Mouse (Mus musculus): ENCODE measurements at regions not wholly inside any gene's neighbourhood (a gene's known extent, or its start where the extent isn't known, plus 50 kb on each side); places are given as distances from the start of the nearest gene placed in this dataset.

DNA sequence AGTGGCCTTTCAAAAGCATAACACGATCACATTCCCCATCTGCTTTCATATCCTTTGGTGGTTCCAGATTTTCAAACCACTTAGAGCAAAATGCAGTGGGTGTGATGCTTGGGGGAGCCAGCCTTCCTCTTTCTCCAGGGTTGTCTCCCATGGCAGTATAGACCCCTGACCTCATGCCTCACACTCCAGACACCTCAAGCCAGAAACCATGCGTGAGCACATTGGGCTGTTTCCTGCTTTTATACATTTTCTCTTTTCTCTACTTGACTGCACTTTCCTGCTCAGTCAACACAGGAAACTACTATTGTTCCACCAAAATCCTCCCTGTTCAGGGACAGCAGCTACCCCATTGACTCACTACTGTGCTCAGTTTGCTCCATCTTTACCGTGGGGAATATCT, 253.7 kb downstream of the Efnb2 start:
- Histone ChIP-seq H3K4me2 (ENCODE audit: low read length) (no peak overlapping the region), H3K36me3 (ENCODE audit: control insufficient read depth, insufficient read depth, low read length) (no peaks in the 10 kb centered on the region), H3K9ac (ENCODE audit: low read length) (no peak overlapping the region), H3K27me3 (replicated peaks; ENCODE audit: control insufficient read depth, insufficient read depth, low read length) (no peaks in the 10 kb centered on the region), H3K4me3 (ENCODE audit: low read depth, low read length) (no peak overlapping the region), H3K9me3 (ENCODE audit: control insufficient read depth, low read length) (no peaks in the 10 kb centered on the region), H3K4me1 (replicated peaks; ENCODE audit: control insufficient read depth, insufficient read depth, low read length) (no peaks in the 10 kb centered on the region), H3K27ac (ENCODE audit: low read depth) (no peak overlapping the region)
- no peak for ATAC-seq (replicated peaks; ENCODE audit: low FRiP score, low TSS enrichment, low read depth)
- WGBS, result 82% methylated on average over 3 of the region's 3 CpGs
- no peak for DNase-seq (ENCODE audit: low spot score)

DNA sequence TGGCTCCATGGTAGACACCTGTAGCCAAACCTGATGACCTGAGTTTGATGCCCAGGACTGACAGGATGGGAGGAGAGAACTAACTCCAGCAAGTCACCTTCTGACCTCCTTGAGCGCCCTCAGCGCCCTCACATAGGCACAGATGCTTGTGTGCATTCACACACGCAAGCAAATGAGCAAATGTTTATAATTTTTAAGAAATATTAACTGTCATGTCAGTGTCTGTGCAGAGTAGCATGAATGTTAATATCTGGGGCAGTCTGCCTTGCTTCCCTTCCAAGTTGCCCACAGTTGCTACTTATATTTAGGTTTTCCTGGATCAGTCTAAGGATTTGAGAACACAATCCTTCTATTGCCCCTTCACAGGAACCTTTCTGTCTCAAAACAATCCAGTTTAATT, 257.6 kb downstream of the Efnb2 start:
- Histone ChIP-seq H3K4me1 (replicated peaks; ENCODE audit: control insufficient read depth, insufficient read depth, low read length) (no peaks in the 10 kb centered on the region), H3K4me3 (ENCODE audit: low read depth, low read length) (no peak overlapping the region), H3K27me3 (replicated peaks; ENCODE audit: control insufficient read depth, insufficient read depth, low read length) (no peaks in the 10 kb centered on the region), H3K9me3 (ENCODE audit: control insufficient read depth, low read length) (no peaks in the 10 kb centered on the region), H3K9ac (ENCODE audit: low read length) (no peak overlapping the region), H3K36me3 (ENCODE audit: control insufficient read depth, insufficient read depth, low read length) (no peaks in the 10 kb centered on the region), H3K27ac (ENCODE audit: low read depth) (no peak overlapping the region), H3K4me2 (ENCODE audit: low read length) (no peak overlapping the region)
- DNase-seq (ENCODE audit: low spot score), result no peak
- ATAC-seq (replicated peaks; ENCODE audit: low FRiP score, low TSS enrichment, low read depth), result no peak
- WGBS, result 66% methylated on average over 3 of the region's 3 CpGs

DNA sequence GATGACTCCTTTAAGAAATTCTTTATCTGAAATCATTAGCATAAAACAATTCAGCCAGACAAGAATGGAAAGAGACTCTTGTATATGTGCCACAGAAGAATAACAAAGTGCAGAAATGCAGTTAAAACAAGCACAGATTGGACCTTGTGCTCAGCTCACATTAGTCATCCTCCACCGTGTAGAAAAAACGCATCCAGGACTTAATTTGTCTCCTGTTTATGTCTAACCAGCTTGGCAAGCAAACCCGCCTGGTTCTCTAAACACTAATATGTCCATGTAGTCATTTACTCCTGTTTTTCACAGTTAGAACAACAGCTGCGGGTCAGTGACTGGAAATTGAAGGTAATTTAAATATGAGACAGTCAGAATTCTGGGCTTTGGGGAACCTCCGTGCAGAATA, 268.7 kb downstream of the Efnb2 start:
- H3K4me3 ChIP-seq (ENCODE audit: low read depth, low read length), result no peak overlapping the region
- no peaks in the 10 kb centered on the region for H3K27me3 ChIP-seq (replicated peaks; ENCODE audit: control insufficient read depth, insufficient read depth, low read length)
- WGBS, result 36% methylated on average over 5 of the region's 5 CpGs
- H3K4me2 ChIP-seq (ENCODE audit: low read length), result no peak overlapping the region
- ATAC-seq (replicated peaks; ENCODE audit: low FRiP score, low TSS enrichment, low read depth) (no peak), DNase-seq (ENCODE audit: low spot score) (no peak)
- H3K4me1 ChIP-seq (replicated peaks; ENCODE audit: control insufficient read depth, insufficient read depth, low read length), result no peaks in the 10 kb centered on the region
- no peaks in the 10 kb centered on the region for H3K9me3 ChIP-seq (ENCODE audit: control insufficient read depth, low read length)
- H3K27ac ChIP-seq (ENCODE audit: low read depth), result no peak overlapping the region
- no peak overlapping the region for H3K9ac ChIP-seq (ENCODE audit: low read length)
- H3K36me3 ChIP-seq (ENCODE audit: control insufficient read depth, insufficient read depth, low read length), result no peaks in the 10 kb centered on the region

DNA sequence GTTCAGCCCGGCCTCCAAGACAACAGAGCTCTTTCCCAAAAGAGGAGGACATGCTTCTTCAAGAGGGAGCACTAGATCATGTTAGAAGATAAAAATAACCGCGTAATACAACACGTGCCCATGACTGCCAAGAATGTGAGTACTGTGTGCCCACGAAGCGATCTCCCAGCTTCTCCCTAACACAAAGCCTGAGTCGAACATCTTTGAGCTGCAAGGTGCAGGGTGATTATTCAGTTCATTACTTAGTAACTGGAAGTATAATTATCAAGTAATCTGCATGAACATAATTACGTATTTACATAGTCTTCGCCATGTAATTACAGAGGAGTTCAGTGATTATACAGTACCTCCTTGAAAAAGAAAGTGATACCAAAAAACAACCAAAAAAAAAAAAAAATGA, 269.7 kb downstream of the Efnb2 start:
- Histone ChIP-seq H3K27me3 (replicated peaks; ENCODE audit: control insufficient read depth, insufficient read depth, low read length) (no peaks in the 10 kb centered on the region), H3K4me1 (replicated peaks; ENCODE audit: control insufficient read depth, insufficient read depth, low read length) (no peaks in the 10 kb centered on the region), H3K36me3 (ENCODE audit: control insufficient read depth, insufficient read depth, low read length) (no peaks in the 10 kb centered on the region), H3K4me3 (ENCODE audit: low read depth, low read length) (no peak overlapping the region), H3K9ac (ENCODE audit: low read length) (no peak overlapping the region), H3K27ac (ENCODE audit: low read depth) (no peak overlapping the region), H3K9me3 (ENCODE audit: control insufficient read depth, low read length) (no peaks in the 10 kb centered on the region), H3K4me2 (ENCODE audit: low read length) (no peak overlapping the region)
- DNase-seq (ENCODE audit: low spot score) (no peak), ATAC-seq (replicated peaks; ENCODE audit: low FRiP score, low TSS enrichment, low read depth) (no peak)
- whole genome bisulfite sequencing, result 90% methylated on average over 9 of the region's 9 CpGs

DNA sequence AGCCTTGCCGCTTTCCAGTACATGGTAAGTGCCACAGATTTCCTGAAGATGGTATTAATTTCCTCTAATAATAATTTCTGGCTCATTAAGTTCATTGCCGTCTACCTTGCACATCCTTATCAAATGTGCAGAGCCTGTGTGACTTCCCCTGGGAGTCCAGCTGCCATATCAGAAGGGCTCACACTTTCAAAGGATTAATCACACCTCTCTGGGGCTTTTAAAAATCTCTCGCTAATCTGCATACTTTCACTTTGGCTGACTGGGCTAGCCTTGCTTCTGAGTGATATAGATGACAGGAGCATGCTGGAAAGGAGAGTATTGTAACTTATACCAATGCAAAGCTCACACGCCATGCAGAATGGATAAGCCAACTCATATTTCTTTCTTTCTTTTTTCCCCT, 282.8 kb downstream of the Efnb2 start:
- Histone ChIP-seq H3K27me3 (replicated peaks; ENCODE audit: control insufficient read depth, insufficient read depth, low read length) (no peaks in the 10 kb centered on the region), H3K4me2 (ENCODE audit: low read length) (no peak overlapping the region), H3K36me3 (ENCODE audit: control insufficient read depth, insufficient read depth, low read length) (no peaks in the 10 kb centered on the region), H3K4me1 (replicated peaks; ENCODE audit: control insufficient read depth, insufficient read depth, low read length) (no peaks in the 10 kb centered on the region), H3K9me3 (ENCODE audit: control insufficient read depth, low read length) (no peaks in the 10 kb centered on the region), H3K9ac (ENCODE audit: low read length) (no peak overlapping the region), H3K4me3 (ENCODE audit: low read depth, low read length) (no peak overlapping the region), H3K27ac (ENCODE audit: low read depth) (no peak overlapping the region)
- 80% methylated on average over 4 of the region's 4 CpGs for WGBS
- DNase-seq (ENCODE audit: low spot score), result no peak
- no peak for ATAC-seq (replicated peaks; ENCODE audit: low FRiP score, low TSS enrichment, low read depth)

DNA sequence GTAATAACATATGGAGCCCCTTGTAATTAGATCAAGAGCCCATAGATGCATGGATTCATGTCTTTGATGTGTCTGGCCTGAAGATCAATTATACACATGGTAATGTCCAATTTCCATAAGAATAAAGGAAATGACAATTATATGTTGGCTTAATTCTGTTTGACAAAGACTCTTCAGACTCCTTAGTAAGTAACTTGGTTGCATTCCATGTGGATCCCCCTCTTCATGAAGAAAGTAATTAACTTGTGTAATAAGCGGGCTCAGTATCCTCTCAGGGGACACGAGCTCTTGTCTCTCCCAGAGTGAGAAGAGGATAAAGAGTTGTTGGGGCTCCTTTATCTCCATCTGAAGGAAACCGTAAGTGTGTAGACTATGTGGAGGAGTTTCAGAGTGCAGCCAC, 284.3 kb downstream of the Efnb2 start:
- no peaks in the 10 kb centered on the region for H3K36me3 ChIP-seq (ENCODE audit: control insufficient read depth, insufficient read depth, low read length)
- H3K4me2 ChIP-seq (ENCODE audit: low read length), result no peak overlapping the region

DNA sequence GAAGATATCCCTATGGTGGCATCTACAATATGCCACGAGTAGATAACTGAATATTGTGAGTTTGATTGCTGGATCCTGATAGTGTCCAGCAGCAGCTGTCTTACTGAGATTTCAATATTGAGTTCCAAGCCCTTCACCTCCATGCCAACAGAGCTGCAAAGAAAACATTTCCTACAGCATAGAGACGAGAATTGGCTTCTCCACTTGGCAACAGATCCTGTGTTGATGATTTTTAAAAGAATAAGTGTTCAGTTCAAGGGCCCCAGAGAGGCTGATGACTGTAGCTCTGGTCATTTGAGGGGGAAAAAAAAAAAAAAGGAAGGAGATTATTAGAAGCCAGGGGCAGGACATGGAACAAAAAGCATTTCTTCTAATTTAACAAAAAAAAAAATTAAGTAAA, 284.7 kb downstream of the Efnb2 start:
- H3K4me2 ChIP-seq (ENCODE audit: low read length), result no peak overlapping the region
- H3K9me3 ChIP-seq (ENCODE audit: control insufficient read depth, low read length), result no peaks in the 10 kb centered on the region
- ATAC-seq (replicated peaks; ENCODE audit: low FRiP score, low TSS enrichment, low read depth), result no peak
- no peaks in the 10 kb centered on the region for H3K4me1 ChIP-seq (replicated peaks; ENCODE audit: control insufficient read depth, insufficient read depth, low read length)
- WGBS, result 74% methylated on average over 2 of the region's 2 CpGs
- H3K9ac ChIP-seq (ENCODE audit: low read length), result no peak overlapping the region
- no peak overlapping the region for H3K4me3 ChIP-seq (ENCODE audit: low read depth, low read length)
- no peaks in the 10 kb centered on the region for H3K36me3 ChIP-seq (ENCODE audit: control insufficient read depth, insufficient read depth, low read length)
- no peaks in the 10 kb centered on the region for H3K27me3 ChIP-seq (replicated peaks; ENCODE audit: control insufficient read depth, insufficient read depth, low read length)
- no peak overlapping the region for H3K27ac ChIP-seq (ENCODE audit: low read depth)
- DNase-seq (ENCODE audit: low spot score), result no peak

More for the DNA sequence above, 284.3 kb downstream of the Efnb2 start:
- Histone ChIP-seq H3K27ac (ENCODE audit: low read depth) (no peak overlapping the region), H3K4me1 (replicated peaks; ENCODE audit: control insufficient read depth, insufficient read depth, low read length) (no peaks in the 10 kb centered on the region), H3K4me3 (ENCODE audit: low read depth, low read length) (no peak overlapping the region), H3K27me3 (replicated peaks; ENCODE audit: control insufficient read depth, insufficient read depth, low read length) (no peaks in the 10 kb centered on the region), H3K9ac (ENCODE audit: low read length) (no peak overlapping the region), H3K9me3 (ENCODE audit: control insufficient read depth, low read length) (no peaks in the 10 kb centered on the region)
- DNase-seq (ENCODE audit: low spot score) (no peak), ATAC-seq (replicated peaks; ENCODE audit: low FRiP score, low TSS enrichment, low read depth) (no peak)
- 85% methylated on average over 3 of the region's 3 CpGs for WGBS

DNA sequence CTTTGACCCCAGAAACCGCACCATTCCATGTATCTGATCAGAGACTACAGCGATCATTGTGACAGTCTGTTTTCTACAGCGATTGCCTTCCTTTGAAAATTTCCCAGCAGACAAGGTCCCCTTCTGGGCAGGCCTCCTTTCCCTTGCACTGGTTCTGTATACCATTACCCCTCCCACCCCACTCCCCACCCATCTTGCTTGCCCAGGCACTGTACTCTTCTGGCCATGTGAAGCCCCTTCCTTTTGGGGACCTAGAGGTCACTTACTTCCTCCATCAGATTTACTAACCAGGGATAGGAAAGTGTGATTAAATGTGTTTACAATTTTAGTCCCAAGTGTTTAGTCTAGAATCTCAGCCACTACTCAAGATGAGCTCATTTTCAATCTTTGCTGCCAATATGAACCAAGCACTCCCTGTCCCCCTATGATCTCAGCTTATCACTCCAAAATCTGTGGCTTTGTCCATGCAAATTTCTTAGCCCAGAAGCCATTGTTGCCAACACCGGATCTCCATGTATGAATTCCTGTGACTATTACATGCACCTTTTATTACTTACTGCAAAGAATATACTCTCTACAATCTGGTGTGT, 293.7 kb downstream of the Efnb2 start:
- WGBS, result 65% methylated on average over 4 of the region's 4 CpGs
- no peak overlapping the region for H3K27ac ChIP-seq (ENCODE audit: low read depth)
- ATAC-seq (replicated peaks; ENCODE audit: low FRiP score, low TSS enrichment, low read depth) (no peak), DNase-seq (ENCODE audit: low spot score) (no peak)
- no peaks in the 10 kb centered on the region for H3K4me1 ChIP-seq (replicated peaks; ENCODE audit: control insufficient read depth, insufficient read depth, low read length)
- no peaks in the 10 kb centered on the region for H3K9me3 ChIP-seq (ENCODE audit: control insufficient read depth, low read length)
- no peaks in the 10 kb centered on the region for H3K27me3 ChIP-seq (replicated peaks; ENCODE audit: control insufficient read depth, insufficient read depth, low read length)
- no peak overlapping the region for H3K4me3 ChIP-seq (ENCODE audit: low read depth, low read length)
- no peak overlapping the region for H3K9ac ChIP-seq (ENCODE audit: low read length)
- no peaks in the 10 kb centered on the region for H3K36me3 ChIP-seq (ENCODE audit: control insufficient read depth, insufficient read depth, low read length)
- H3K4me2 ChIP-seq (ENCODE audit: low read length), result no peak overlapping the region

DNA sequence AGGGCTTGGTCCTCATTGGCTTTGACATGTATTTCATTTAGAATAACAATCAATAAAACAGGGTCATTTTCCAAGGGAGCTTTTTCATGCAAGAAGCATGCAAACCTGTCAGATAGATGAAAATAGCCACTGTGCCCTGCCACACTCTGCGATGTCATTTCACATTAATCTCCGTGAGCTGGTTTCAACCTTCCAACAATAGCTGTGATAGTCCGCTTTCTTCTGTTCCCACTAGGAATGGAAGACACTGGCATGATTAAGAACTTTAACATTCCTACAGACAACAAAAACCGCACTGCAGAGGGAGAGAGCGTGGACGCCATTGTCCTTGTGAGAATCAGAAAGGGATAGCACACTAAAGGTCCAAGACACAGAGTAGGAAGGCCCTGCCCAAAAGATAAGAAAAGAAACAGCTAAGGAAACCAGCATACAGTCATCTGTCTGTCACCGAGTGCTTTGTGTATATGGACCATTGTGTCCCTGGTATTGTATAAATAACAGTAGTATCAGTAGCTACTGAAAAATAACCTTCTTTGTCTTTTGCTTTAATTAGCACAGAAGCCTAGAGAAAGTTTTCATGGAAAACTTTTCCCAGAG, 299.0 kb downstream of the Efnb2 start:
- no peaks in the 10 kb centered on the region for H3K9me3 ChIP-seq (ENCODE audit: control insufficient read depth, low read length)
- H3K36me3 ChIP-seq (ENCODE audit: control insufficient read depth, insufficient read depth, low read length), result no peaks in the 10 kb centered on the region
- no peak overlapping the region for H3K9ac ChIP-seq (ENCODE audit: low read length)
- 75% methylated on average over 7 of the region's 7 CpGs for WGBS
- no peak overlapping the region for H3K4me2 ChIP-seq (ENCODE audit: low read length)
- H3K27ac ChIP-seq (ENCODE audit: low read depth), result no peak overlapping the region
- H3K4me1 ChIP-seq (replicated peaks; ENCODE audit: control insufficient read depth, insufficient read depth, low read length), result no peaks in the 10 kb centered on the region
- no peak for DNase-seq (ENCODE audit: low spot score)
- no peaks in the 10 kb centered on the region for H3K27me3 ChIP-seq (replicated peaks; ENCODE audit: control insufficient read depth, insufficient read depth, low read length)
- ATAC-seq (replicated peaks; ENCODE audit: low FRiP score, low TSS enrichment, low read depth), result no peak
- no peak overlapping the region for H3K4me3 ChIP-seq (ENCODE audit: low read depth, low read length)

Measured in intestine, embryonic 14.5 days (tissue).